Mouse (Mus musculus) liver, postnatal 0 days (tissue): ENCODE data around the gene Oas3. TPM values are rescaled to one million over a fixed set of nuclear protein-coding genes. Genes with fewer than 3 reads are reported as not detected.
A peak's percentile ranks its signal among the peaks of the same experiment; 100 is the strongest.

Source experiments
- ATAC-seq: fragments of 200-750 bp; cut with Nextera tagmentation; 2 replicates; pipeline ENCODE4 v1.8.0; 2017; ENCODE audit warnings: mild to moderate bottlenecking, moderate library complexity
- DNase-seq: peaks from one replicate; pipeline ENCODE4 v3.0.0-alpha.2; 2016
- H3K27ac ChIP-seq: fragments of 300-500 bp; sonication (generic); 2 replicates; pipeline ENCODE4 v1.5.1; 2014; ENCODE audit warnings: antibody characterized with exemption, moderate library complexity, mild to moderate bottlenecking, low read depth
- H3K27me3 ChIP-seq: fragments of 300-500 bp; sonication (generic); 2 replicates; pipeline ENCODE4 v1.6.1; 2014; ENCODE audit warnings: low read length, control low read depth, mixed read lengths; ENCODE audit not compliant: insufficient read depth
- H3K36me3 ChIP-seq: fragments of 300-500 bp; sonication (generic); replicated peaks from 2 replicates; pipeline ENCODE4 v1.6.1; 2014; ENCODE audit warnings: mild to moderate bottlenecking, control low read depth, low read length, moderate library complexity, mixed read lengths; ENCODE audit not compliant: insufficient read depth
- H3K4me1 ChIP-seq: fragments of 300-500 bp; sonication (generic); 2 replicates; pipeline ENCODE4 v1.6.1; 2014; ENCODE audit warnings: antibody characterized with exemption, mild to moderate bottlenecking, control low read depth; ENCODE audit not compliant: insufficient read depth
- H3K4me2 ChIP-seq: fragments of 300-500 bp; sonication (generic); 2 replicates; pipeline ENCODE4 v1.6.1; 2014; ENCODE audit warnings: low read depth, mild to moderate bottlenecking, low read length, moderate library complexity, mixed read lengths
- H3K4me3 ChIP-seq: fragments of 300-500 bp; sonication (generic); 2 replicates; pipeline ENCODE4 v1.5.1; 2014; ENCODE audit warnings: low read depth, low read length
- H3K9ac ChIP-seq: fragments of 300-500 bp; sonication (generic); replicated peaks from 2 replicates; pipeline ENCODE4 v1.6.1; 2014; ENCODE audit warnings: mild to moderate bottlenecking, moderate library complexity
- H3K9me3 ChIP-seq: fragments of 300-500 bp; sonication (generic); 2 replicates; pipeline ENCODE4 v1.6.1; 2016; ENCODE audit warnings: mild to moderate bottlenecking, control low read depth, low read length, mixed read lengths
- CTCF ChIP-seq: sonication (generic); IDR thresholded peaks from 2 replicates; pipeline ENCODE4 v1.5.1; 2016; ENCODE audit warnings: antibody characterized with exemption, low read depth
- EP300 ChIP-seq: IDR thresholded peaks from 2 replicates; pipeline ENCODE4 v1.6.1; 2016; ENCODE audit warnings: antibody characterized with exemption, low read depth, mild to moderate bottlenecking
- WGBS: fragments of 180-500 bp; shearing (Covaris S2); extraction: QIAGEN DNeasy Blood & Tissue Kit; methylation state at CpG from one replicate; pipeline ENCODE4 v1.1.7; 2014; ENCODE audit not compliant: insufficient replicate concordance; 5-methylcytosine and 5-hydroxymethylcytosine counted together
- polyA plus RNA-seq: library from polyadenylated mRNA; unstranded; fragments of >200 nt; fragmentation: Nextera tagmentation; extraction: Ambion mirVana; gene quantifications from 2 replicates; pipeline ENCODE4 v1.2.1, GENCODE M21; 2015

Gene Oas3
- polyA plus RNA-seq, 1 experiment from 2014 or later: 2.1 TPM

DNA sequence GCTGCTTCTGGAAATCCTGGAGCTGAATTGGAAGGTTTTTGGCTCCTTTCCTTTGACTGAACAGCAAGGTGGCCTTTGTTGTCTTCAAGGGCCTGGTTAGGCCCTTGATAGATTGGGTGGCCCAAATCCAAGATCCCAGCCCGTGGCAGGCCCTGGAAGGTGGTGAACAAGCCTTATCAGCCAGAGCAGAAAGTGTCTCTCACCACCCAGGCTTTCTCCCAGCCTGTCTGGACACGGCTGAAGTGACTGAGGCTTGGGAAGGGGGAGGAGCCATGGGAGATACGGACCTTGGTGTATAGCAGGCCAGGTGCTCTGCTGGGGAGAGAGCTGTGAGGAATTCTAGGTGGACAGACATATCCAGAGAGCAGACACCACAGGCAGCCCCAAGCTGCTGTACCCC, 8.1 kb downstream of the Oas3 start:
- WGBS: 44% methylated on average over 3 of the region's 3 CpGs
- Histone ChIP-seq H3K36me3 (no peaks in the 10 kb centered on the region), H3K27ac (no peak overlapping the region), H3K27me3 (no peaks in the 10 kb centered on the region), H3K9ac (no peak overlapping the region), H3K4me3 (no peak overlapping the region), H3K9me3 (no peaks in the 10 kb centered on the region), H3K4me1 (no peaks in the 10 kb centered on the region), H3K4me2 (no peak overlapping the region)
- TF ChIP-seq CTCF (no peak), EP300 (peak; percentile 50; the same call in 1 of the 2 replicates)
- no peak for DNase-seq
- ATAC-seq: peak; percentile 80

- Histone ChIP-seq H3K4me3 (no peak overlapping the region), H3K36me3 (0 out of 2 replicates have a peak, but pooled peaks cover 4% of the 10 kb centered on the region), H3K27me3 (no peaks in the 10 kb centered on the region), H3K4me1 (no peaks in the 10 kb centered on the region), H3K9me3 (no peaks in the 10 kb centered on the region), H3K9ac (no peak overlapping the region), H3K27ac (no peak overlapping the region), H3K4me2 (no peak overlapping the region)
- 61% methylated on average over 8 of the region's 8 CpGs for WGBS
- ATAC-seq (no peak), DNase-seq (no peak)
- TF ChIP-seq CTCF: 0 out of 2 replicates have a peak, but pooled peaks have one; percentile 2
- TF ChIP-seq EP300: no peak
Observed at GRCm38 (mm10) chr5:120765010-120765409, 12.5 kb downstream of the Oas3 start.

DNA sequence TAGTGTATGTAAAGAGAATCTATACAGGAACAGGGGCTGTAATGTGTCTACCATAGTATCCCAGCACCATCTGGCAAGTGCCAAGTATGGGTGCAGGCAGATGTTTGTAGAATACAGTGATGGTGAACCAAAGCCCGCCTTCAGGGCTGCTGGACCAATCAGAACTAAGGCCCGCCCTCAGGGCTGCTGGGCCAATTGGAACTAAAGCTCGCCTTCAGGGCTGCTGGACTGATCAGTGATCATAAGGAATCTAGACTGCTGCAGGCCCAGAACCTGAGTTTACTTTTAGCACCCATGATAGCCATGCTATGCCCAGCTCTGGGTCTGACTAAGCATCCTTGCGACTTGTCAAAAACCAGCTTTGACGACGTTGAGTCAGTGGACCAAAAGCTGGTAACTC, 15.6 kb downstream of the Oas3 start:
- Histone ChIP-seq H3K4me2 (no peak overlapping the region), H3K36me3 (0 out of 2 replicates have a peak, but pooled peaks cover 4% of the 10 kb centered on the region), H3K9ac (no peak overlapping the region), H3K27me3 (no peaks in the 10 kb centered on the region), H3K9me3 (no peaks in the 10 kb centered on the region), H3K4me3 (no peak overlapping the region), H3K4me1 (no peaks in the 10 kb centered on the region), H3K27ac (no peak overlapping the region)
- no peak for DNase-seq
- no peak for TF ChIP-seq EP300
- TF ChIP-seq CTCF: no peak
- WGBS: 44% methylated on average over 6 of the region's 6 CpGs
- ATAC-seq: 0 out of 2 replicates have a peak, but pooled peaks have one; percentile 27

GRCm38 (mm10) chr5:120754215-120754614, 23.2 kb downstream of the Oas3 start:
- ATAC-seq: no peak
- TF ChIP-seq EP300: no peak
- TF ChIP-seq CTCF: no peak
- 59% methylated on average over 4 of the region's 4 CpGs for WGBS

DNA sequence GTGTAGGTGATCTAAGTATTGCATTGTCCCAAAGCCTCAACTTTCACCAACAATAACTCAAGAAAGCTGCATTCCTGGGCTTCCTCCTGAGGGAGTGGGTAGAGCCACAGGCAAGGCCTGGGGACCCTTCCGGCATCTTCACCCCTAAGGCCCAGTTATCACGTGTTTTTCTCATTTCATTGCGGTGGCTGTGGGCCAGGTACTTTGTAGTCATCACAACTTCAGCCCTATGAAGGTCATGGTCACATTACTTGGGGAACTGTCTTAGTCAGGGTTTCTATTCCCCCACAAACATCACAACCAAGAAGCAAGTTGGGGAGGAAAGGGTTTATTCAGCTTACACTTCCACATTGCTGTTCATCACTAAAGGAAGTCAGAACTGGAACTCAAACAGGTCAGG, 24.7 kb downstream of the Oas3 start:
- Histone ChIP-seq H3K36me3 (no peaks in the 10 kb centered on the region), H3K4me1 (no peaks in the 10 kb centered on the region), H3K9me3 (no peaks in the 10 kb centered on the region), H3K27ac (no peak overlapping the region), H3K4me2 (no peak overlapping the region), H3K4me3 (no peak overlapping the region), H3K27me3 (no peaks in the 10 kb centered on the region), H3K9ac (no peak overlapping the region)
- ATAC-seq (no peak), DNase-seq (no peak)
- WGBS: 75% methylated on average over 3 of the region's 3 CpGs
- TF ChIP-seq CTCF (no peak), EP300 (no peak)

More at GRCm38 (mm10) chr5:120754215-120754614, 23.2 kb downstream of the Oas3 start:
- H3K4me3 ChIP-seq: no peak overlapping the region
- no peaks in the 10 kb centered on the region for H3K4me1 ChIP-seq
- no peaks in the 10 kb centered on the region for H3K9me3 ChIP-seq
- H3K9ac ChIP-seq: no peak overlapping the region
- no peak for DNase-seq
- no peaks in the 10 kb centered on the region for H3K27me3 ChIP-seq
- no peak overlapping the region for H3K4me2 ChIP-seq
- H3K36me3 ChIP-seq: no peaks in the 10 kb centered on the region
- no peak overlapping the region for H3K27ac ChIP-seq

GRCm38 (mm10) chr5:120751206-120751605, 26.3 kb downstream of the Oas3 start:
- no peak overlapping the region for H3K9ac ChIP-seq
- H3K4me3 ChIP-seq: no peak overlapping the region
- no peaks in the 10 kb centered on the region for H3K4me1 ChIP-seq
- TF ChIP-seq CTCF (no peak), EP300 (no peak)
- ATAC-seq: no peak
- no peak for DNase-seq
- no peak overlapping the region for H3K27ac ChIP-seq
- H3K9me3 ChIP-seq: no peaks in the 10 kb centered on the region
- H3K27me3 ChIP-seq: no peaks in the 10 kb centered on the region
- no peaks in the 10 kb centered on the region for H3K36me3 ChIP-seq
- no peak overlapping the region for H3K4me2 ChIP-seq
- 74% methylated on average over 3 of the region's 3 CpGs for WGBS

DNA sequence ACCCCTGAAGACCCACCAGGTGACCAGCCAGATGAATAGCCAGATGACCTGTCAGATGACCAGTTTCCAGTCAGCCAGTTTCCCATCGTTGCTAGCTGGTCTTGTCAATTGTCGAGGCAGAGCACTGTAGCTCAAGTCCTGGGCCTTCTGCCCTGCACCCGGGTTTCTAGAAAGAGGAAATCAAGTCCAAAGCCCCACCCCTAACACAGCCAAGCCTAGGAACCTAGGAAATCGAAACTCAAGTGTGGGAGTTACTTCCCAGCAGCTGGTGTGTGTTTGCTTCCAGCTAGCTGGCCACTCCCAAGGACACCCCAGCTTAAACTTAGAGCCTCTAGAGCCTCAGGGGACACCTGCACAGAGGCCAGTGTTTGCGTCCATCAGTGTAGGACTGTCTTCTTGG, 27.8 kb downstream of the Oas3 start, which contains the start of gene Oas2:
Gene Oas2, minus strand, starts transcription at position 166 of the 400 bp plus-strand sequence.
- Histone ChIP-seq H3K9ac (peak within 1 kb of the TSS; percentile 3; the same call in 1 of the 2 replicates), H3K27me3 (no peaks in the 10 kb centered on the region), H3K27ac (peak within 1 kb of the TSS; percentile 5; the same call in 1 of the 2 replicates), H3K36me3 (no peaks in the 10 kb centered on the region), H3K4me2 (peak within 1 kb of the TSS; percentile 53), H3K9me3 (no peaks in the 10 kb centered on the region), H3K4me3 (peak within 1 kb of the TSS; percentile 41), H3K4me1 (no peaks in the 10 kb centered on the region)
- 31% methylated on average over 5 of the region's 5 CpGs for WGBS
- peak; percentile 66; the same call in 1 of the 2 replicates for ATAC-seq
- TF ChIP-seq EP300 (no peak), CTCF (no peak)
- peak; percentile 36 for DNase-seq
